Mouse (Mus musculus): ENCODE data around the gene Ankrd44.

DNA sequence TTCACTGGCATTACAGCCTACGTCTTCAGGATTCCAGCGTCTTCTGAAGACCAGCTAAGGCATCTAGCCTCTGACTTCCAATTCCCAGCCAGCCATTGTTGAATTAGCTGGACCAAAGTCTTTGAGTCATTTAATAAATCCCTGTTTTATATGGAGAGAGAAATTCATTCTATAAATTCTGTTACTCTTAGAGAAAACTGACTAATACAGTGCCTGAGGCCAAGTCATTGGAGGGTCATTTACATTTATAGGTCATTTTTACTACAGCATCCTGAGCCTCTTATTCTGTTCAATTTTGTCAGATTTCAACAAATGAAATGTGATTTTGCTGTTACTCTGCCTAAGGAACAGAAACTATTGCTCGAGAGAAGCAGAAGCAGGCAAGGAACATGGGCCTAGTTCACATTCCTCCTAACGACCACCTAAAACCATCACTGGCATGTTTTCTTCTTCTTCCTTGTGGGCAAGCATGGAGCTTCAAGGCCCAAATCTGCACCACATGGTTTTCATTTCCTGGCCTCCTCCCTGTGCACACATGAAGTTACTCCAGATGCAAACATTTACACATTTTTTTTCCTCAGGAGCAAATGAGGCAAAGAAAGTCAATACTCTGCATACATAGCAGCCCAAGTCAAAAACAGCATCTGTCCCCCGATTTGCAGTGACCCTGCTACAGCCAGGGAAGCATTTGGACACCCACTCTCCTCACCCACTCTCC is 45.7 kb upstream of the Ankrd44 start:
- TF ChIP-seq CTCF (conservative IDR thresholded peaks at IDR 0.05; ENCODE audit: insufficient read depth, insufficient read length, low read depth, low read length) (no peak), POLR2A (IDR thresholded peaks at IDR 0.05; ENCODE audit: low read depth, low read length) (no peak)
